Mouse (Mus musculus) adipose tissue, adult 10 weeks (tissue): ENCODE data around the gene Slc35b1. TPM values are rescaled to one million over a fixed set of nuclear protein-coding genes. Genes with fewer than 3 reads are reported as not detected.

ENCODE experiments used
- polyA plus RNA-seq: library from polyadenylated mRNA; stranded (reverse); fragments of 350-450 nt; fragmentation: Illumina TruSeq; extraction: RNeasy Lipid Tissue Mini Kit (QIAGEN cat#74804); gene quantifications from one replicate; pipeline ENCODE4 v1.2.3, GENCODE M21; 2014; ENCODE audit warnings: low read depth, low replicate concordance

The Slc35b1 gene
- 99.0 TPM for polyA plus RNA-seq

DNA sequence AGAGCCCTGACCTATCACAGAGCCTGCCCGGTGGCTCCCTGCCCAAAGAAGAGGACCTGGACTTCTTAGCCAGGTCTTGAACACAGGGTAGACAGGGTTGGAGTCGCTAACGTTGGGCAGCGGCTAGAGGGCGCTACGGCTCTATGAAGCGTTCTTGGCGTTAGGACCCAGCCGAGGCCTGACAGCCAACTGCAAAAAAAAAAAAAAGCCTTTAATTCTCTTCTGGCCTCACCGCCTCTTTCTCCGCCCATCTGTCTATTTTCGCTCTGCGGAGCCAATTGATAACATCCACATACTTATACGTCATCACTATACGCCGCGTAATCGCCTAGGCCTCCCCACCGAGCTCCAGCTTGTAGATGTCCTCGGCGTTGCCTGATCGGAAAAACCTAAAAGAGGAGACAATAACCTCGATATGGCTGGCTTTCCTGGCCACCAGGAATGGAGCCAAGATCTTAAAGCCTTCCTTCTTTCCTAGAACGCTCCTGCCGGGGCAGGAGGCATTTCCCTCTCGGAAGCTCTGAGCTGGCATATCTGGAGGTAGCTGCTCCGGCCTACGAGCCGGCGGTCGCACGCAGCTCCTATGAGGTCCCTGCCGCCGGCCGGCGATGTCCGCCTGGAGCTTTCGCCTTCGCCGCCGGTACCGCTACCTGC, at the start of gene Slc35b1:
TSS of gene Slc35b1 (plus strand) at position 374 of the 654 bp plus-strand sequence.

DNA sequence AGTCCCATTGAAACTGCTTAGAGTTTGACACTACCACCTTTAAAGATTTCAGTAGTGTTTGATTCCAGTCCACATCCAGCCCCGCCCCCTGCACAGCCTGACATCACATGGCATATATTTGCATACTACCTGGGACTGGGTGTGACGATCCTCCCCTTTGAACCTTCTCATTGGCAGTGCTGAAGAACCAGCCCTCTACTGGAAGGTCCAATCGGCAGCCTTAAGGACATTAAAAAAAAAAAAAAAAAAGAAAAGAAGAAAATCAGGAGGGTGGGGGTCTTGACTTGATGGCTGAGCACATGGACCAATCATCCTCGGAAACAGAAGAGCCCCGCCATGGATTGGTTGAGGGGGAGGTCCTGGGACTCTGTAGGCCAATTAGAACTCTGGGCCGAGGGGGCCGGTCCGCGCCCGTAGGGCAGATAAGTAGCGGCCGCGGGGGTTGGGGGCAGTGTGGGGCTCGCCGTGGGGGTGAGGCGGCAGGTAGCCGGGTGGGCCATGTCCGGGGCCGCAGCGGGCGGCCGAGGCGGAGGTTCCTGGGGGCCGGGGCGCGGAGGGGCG, 47.8 kb upstream of the Slc35b1 start, which contains the start of gene Fam117a:
TSS of gene Fam117a (plus strand) at position 451 of the 561 bp plus-strand sequence.

DNA sequence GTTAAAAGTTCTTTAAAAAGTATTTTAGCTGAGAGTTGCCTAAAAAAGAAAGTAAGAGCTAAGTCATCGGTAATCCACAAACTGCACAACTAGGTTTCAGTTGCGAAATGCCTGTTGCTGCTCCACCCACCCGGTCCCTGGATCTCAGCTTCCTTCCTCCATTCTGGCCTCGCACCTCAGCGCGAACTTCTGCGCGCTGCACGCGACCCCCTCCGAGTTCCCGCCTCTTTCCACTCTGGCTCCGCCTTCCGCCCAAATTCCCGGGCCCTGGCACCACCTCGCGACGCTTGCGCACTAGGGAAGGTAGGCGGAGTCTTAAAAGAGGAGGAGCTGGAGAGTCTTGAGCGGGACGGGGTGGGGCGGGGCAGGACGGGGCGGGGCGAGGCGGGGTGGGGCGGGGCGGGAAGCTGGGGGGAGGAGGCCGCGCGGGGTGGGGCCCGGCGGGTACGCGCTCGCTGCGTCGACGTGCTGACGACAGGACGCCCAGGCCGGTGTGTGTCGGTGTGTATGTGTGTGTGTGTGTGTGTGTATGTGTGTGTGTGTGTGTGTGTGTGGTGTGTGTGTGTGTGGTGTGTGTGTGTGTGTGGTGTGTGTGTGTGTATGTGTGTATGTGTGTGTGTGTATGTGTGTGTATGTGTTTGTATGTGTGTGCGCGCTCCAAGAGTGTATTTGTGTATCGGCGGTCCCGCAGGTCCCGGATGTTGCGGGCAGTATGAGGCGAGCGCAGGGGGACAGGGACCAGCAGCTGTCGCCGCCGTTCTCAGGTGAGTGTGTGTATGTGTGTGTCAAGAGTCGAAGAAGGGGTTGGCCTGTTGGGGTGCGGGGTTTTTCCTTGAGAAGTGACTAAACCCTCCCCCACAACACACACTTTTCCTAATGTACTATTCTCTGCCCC, 29.4 kb downstream of the Slc35b1 start, which contains the start of gene Spop:
TSS of gene Spop (plus strand) at position 440 of the 895 bp plus-strand sequence.

Other genes starting within 250 kb of the Slc35b1 start
- 0.15 TPM for gene Dlx4, start 238.4 kb upstream of the Slc35b1 start, polyA plus RNA-seq
- gene Tac4, start 123.2 kb upstream of the Slc35b1 start, polyA plus RNA-seq = 0.25 TPM
- gene Kat7, start 74.4 kb upstream of the Slc35b1 start, polyA plus RNA-seq = 37.0 TPM
- 23.2 TPM for gene Fam117a, start 47.7 kb upstream of the Slc35b1 start, polyA plus RNA-seq
- 81.5 TPM for gene Spop, start 29.4 kb downstream of the Slc35b1 start, polyA plus RNA-seq
- 1.4 TPM for gene Nxph3, start 129.9 kb downstream of the Slc35b1 start, polyA plus RNA-seq
- 1.9 TPM for gene Ngfr, start 203.0 kb downstream of the Slc35b1 start, polyA plus RNA-seq